Mouse (Mus musculus): ENCODE measurements around the gene Scarb2. TPM values are rescaled to one million over a fixed set of nuclear protein-coding genes. Genes with fewer than 3 reads are reported as not detected.
A peak's percentile ranks its signal among the peaks of the same experiment; 100 is the strongest.
"Not testable (repeated sequence)": the region's sequence is repeated elsewhere in the genome, so short reads cannot be mapped to it uniquely, and the experiment has no call there.

The Scarb2 gene
- polyA plus RNA-seq (2015; fragmentation: Nextera tagmentation; extraction: Ambion mirVana): 13.6 and 14.3 TPM in 2 replicates

DNA sequence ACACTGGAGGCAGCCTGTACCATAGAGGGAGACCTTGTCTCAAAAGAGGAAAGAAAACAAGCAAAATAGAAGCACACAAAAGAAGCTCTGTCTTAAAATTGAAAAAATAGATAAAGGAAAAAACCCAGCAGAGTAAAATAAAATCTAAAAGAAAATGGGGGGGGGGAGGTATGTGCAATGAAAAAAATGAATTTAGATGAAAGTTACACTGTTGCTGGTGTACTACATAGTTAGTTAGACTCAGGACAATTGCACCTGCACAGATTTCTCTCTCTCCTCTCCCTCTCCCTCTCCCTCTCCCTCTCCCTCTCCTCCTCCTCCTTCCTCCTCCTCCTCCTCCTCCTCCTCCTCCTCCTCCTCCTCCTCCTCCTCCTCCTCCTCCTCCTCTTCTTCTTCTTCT is at the start of gene Scarb2:
TSS of gene Scarb2 (minus strand) at position 101 of the 400 bp plus-strand sequence.
- peaks cover 21% of the 10 kb centered on the region for H3K4me1 ChIP-seq
- no peaks in the 10 kb centered on the region for H3K9me3 ChIP-seq
- no peaks in the 10 kb centered on the region for H3K27me3 ChIP-seq
- no peak for ATAC-seq (ENCODE audit: insufficient number of reproducible peaks, low FRiP score, low TSS enrichment, low read depth)
- peak within 1 kb of the TSS; percentile 98 for H3K27ac ChIP-seq
- H3K9ac ChIP-seq: no peak within 1 kb of the TSS; the same call in 1 of the 2 replicates
- H3K36me3 ChIP-seq: no peaks in the 10 kb centered on the region
- peak within 1 kb of the TSS; percentile 97 for H3K4me3 ChIP-seq
- peak within 1 kb of the TSS; percentile 72 for H3K4me2 ChIP-seq

- Histone ChIP-seq H3K36me3 (no peaks in the 10 kb centered on the region), H3K4me2 (no peak overlapping the region), H3K4me3 (no peak overlapping the region), H3K27ac (no peak overlapping the region), H3K9me3 (no peaks in the 10 kb centered on the region), H3K27me3 (no peaks in the 10 kb centered on the region), H3K4me1 (peaks cover 3% of the 10 kb centered on the region; the same call in 1 of the 2 replicates), H3K9ac (no peak overlapping the region)
- ATAC-seq (ENCODE audit: insufficient number of reproducible peaks, low FRiP score, low TSS enrichment, low read depth): no peak
- 73% methylated on average over 1 of the region's 1 CpGs for WGBS
Measured at GRCm38 (mm10) chr5:92555905-92556304, 49.3 kb upstream of the Scarb2 start.

GRCm38 (mm10) chr5:92554891-92555511 is 48.4 kb upstream of the Scarb2 start, which contains the start of gene Fam47e:
Gene Fam47e, plus strand, starts transcription at chr5:92555069.
- ATAC-seq (ENCODE audit: insufficient number of reproducible peaks, low FRiP score, low TSS enrichment, low read depth): no peak; the same call in 1 of the 2 replicates

GRCm38 (mm10) chr5:92554443-92554842 is 47.8 kb upstream of the Scarb2 start:
- 68% methylated on average over 4 of the region's 4 CpGs for WGBS
- Histone ChIP-seq H3K36me3 (no peaks in the 10 kb centered on the region), H3K27ac (no peak overlapping the region)

More at GRCm38 (mm10) chr5:92554891-92555511, 48.4 kb upstream of the Scarb2 start, which contains the start of gene Fam47e:
- H3K27me3 ChIP-seq: no peaks in the 10 kb centered on the region
- H3K4me1 ChIP-seq: no peaks in the 10 kb centered on the region; the same call in 1 of the 2 replicates
- H3K27ac ChIP-seq: no peak within 1 kb of the TSS
- WGBS: 75% methylated on average over 16 of the region's 16 CpGs
- no peak within 1 kb of the TSS for H3K4me2 ChIP-seq
- no peaks in the 10 kb centered on the region for H3K36me3 ChIP-seq
- no peaks in the 10 kb centered on the region for H3K9me3 ChIP-seq
- no peak within 1 kb of the TSS for H3K9ac ChIP-seq
- no peak within 1 kb of the TSS for H3K4me3 ChIP-seq

GRCm38 (mm10) chr5:92553939-92554338 is 47.3 kb upstream of the Scarb2 start:
- H3K4me2 ChIP-seq: no peak overlapping the region
- 73% methylated on average over 3 of the region's 3 CpGs for WGBS
- ATAC-seq (ENCODE audit: insufficient number of reproducible peaks, low FRiP score, low TSS enrichment, low read depth): no peak

More at GRCm38 (mm10) chr5:92554443-92554842, 47.8 kb upstream of the Scarb2 start:
- ATAC-seq (ENCODE audit: insufficient number of reproducible peaks, low FRiP score, low TSS enrichment, low read depth): no peak
- H3K9ac ChIP-seq: no peak overlapping the region
- no peaks in the 10 kb centered on the region for H3K27me3 ChIP-seq
- H3K9me3 ChIP-seq: no peaks in the 10 kb centered on the region
- H3K4me3 ChIP-seq: no peak overlapping the region
- H3K4me2 ChIP-seq: no peak overlapping the region
- no peaks in the 10 kb centered on the region; the same call in 1 of the 2 replicates for H3K4me1 ChIP-seq

GRCm38 (mm10) chr5:92552611-92553010 is 46.0 kb upstream of the Scarb2 start:
- no peak for ATAC-seq (ENCODE audit: insufficient number of reproducible peaks, low FRiP score, low TSS enrichment, low read depth)
- Histone ChIP-seq H3K9me3 (no peaks in the 10 kb centered on the region), H3K27ac (no peak overlapping the region), H3K4me3 (no peak overlapping the region), H3K27me3 (no peaks in the 10 kb centered on the region), H3K36me3 (no peaks in the 10 kb centered on the region), H3K4me2 (no peak overlapping the region), H3K9ac (no peak overlapping the region), H3K4me1 (no peaks in the 10 kb centered on the region; the same call in 1 of the 2 replicates)
- WGBS: 91% methylated on average over 2 of the region's 2 CpGs

More at GRCm38 (mm10) chr5:92553939-92554338, 47.3 kb upstream of the Scarb2 start:
- no peak overlapping the region for H3K27ac ChIP-seq
- H3K36me3 ChIP-seq: no peaks in the 10 kb centered on the region
- no peak overlapping the region for H3K4me3 ChIP-seq
- H3K27me3 ChIP-seq: no peaks in the 10 kb centered on the region
- no peaks in the 10 kb centered on the region for H3K9me3 ChIP-seq
- H3K9ac ChIP-seq: no peak overlapping the region
- H3K4me1 ChIP-seq: no peaks in the 10 kb centered on the region; the same call in 1 of the 2 replicates

DNA sequence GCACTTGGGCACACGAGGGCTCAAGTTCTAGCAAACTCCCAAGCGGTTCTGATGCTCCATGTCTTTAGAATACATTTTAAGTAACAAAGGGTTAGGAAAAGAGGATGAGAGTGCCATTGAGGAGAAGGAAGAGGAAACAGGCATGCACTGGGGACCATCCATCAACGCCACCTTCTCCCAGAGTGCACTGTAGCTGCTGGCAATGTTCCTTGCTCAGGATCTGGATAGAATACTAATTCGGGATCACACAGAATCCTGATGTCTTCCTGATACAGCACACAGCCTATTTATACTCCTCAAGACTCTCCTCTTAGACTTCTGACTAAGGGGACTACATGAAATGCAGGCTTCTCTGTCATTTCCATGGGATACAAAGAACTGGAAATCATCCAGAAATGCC is 33.1 kb upstream of the Scarb2 start:
- Histone ChIP-seq H3K36me3 (no peaks in the 10 kb centered on the region), H3K4me2 (no peak overlapping the region), H3K27ac (no peak overlapping the region), H3K4me3 (no peak overlapping the region), H3K9me3 (no peaks in the 10 kb centered on the region), H3K4me1 (no peaks in the 10 kb centered on the region), H3K9ac (no peak overlapping the region), H3K27me3 (no peaks in the 10 kb centered on the region)
- no peak for ATAC-seq (ENCODE audit: insufficient number of reproducible peaks, low FRiP score, low TSS enrichment, low read depth)
- WGBS: 78% methylated on average over 4 of the region's 4 CpGs

- no peak overlapping the region for H3K4me2 ChIP-seq
- H3K9ac ChIP-seq: no peak overlapping the region
- H3K4me1 ChIP-seq: no peaks in the 10 kb centered on the region
- 67% methylated on average over 6 of the region's 6 CpGs for WGBS
- H3K27ac ChIP-seq: no peak overlapping the region
- no peaks in the 10 kb centered on the region for H3K9me3 ChIP-seq
- ATAC-seq (ENCODE audit: insufficient number of reproducible peaks, low FRiP score, low TSS enrichment, low read depth): no peak
- no peaks in the 10 kb centered on the region for H3K36me3 ChIP-seq
- H3K4me3 ChIP-seq: no peak overlapping the region
- no peaks in the 10 kb centered on the region for H3K27me3 ChIP-seq
Measured at GRCm38 (mm10) chr5:92524821-92525258, 18.2 kb upstream of the Scarb2 start.

- not testable (repeated sequence) for H3K4me1 ChIP-seq; H3K9me3 ChIP-seq; H3K9ac ChIP-seq; H3K27me3 ChIP-seq; H3K4me2 ChIP-seq; H3K27ac ChIP-seq; ATAC-seq (ENCODE audit: insufficient number of reproducible peaks, low FRiP score, low TSS enrichment, low read depth); H3K36me3 ChIP-seq; H3K4me3 ChIP-seq
- WGBS: 71% methylated on average over 2 of the region's 2 CpGs
Measured at GRCm38 (mm10) chr5:92521131-92521530, 14.5 kb upstream of the Scarb2 start.

DNA sequence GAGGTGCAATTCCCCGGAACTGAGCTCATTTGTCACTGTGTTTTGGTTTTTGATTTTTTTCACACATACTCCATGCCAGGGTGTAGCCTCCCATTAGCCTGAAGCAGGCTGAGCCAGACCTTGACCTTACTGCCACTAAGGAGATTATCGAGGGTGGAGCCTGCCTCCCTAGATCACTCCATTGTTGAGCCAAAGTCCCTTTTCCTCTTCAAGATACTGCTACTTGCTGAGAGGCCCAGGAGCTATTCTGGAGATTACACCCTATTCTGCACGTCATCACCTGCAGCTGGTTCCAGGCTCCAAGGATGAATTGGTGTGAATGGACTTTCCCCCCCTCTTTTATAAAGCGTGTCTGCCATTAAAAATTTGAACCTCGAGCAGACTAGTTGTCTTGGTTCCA is 5.4 kb upstream of the Scarb2 start:
- Histone ChIP-seq H3K4me2 (no peak overlapping the region), H3K9ac (no peak overlapping the region), H3K27ac (no peak overlapping the region), H3K4me1 (no peaks in the 10 kb centered on the region), H3K36me3 (no peaks in the 10 kb centered on the region), H3K4me3 (no peak overlapping the region), H3K9me3 (no peaks in the 10 kb centered on the region), H3K27me3 (no peaks in the 10 kb centered on the region)
- 93% methylated on average over 5 of the region's 5 CpGs for WGBS
- ATAC-seq (ENCODE audit: insufficient number of reproducible peaks, low FRiP score, low TSS enrichment, low read depth): no peak

- no peak for ATAC-seq (ENCODE audit: insufficient number of reproducible peaks, low FRiP score, low TSS enrichment, low read depth)
- Histone ChIP-seq H3K4me3 (no peak overlapping the region), H3K9ac (no peak overlapping the region), H3K27ac (no peak overlapping the region), H3K9me3 (no peaks in the 10 kb centered on the region), H3K36me3 (no peaks in the 10 kb centered on the region), H3K4me1 (peaks cover 1% of the 10 kb centered on the region), H3K27me3 (no peaks in the 10 kb centered on the region), H3K4me2 (no peak overlapping the region)
Measured at GRCm38 (mm10) chr5:92511256-92511655, 4.6 kb upstream of the Scarb2 start.

DNA sequence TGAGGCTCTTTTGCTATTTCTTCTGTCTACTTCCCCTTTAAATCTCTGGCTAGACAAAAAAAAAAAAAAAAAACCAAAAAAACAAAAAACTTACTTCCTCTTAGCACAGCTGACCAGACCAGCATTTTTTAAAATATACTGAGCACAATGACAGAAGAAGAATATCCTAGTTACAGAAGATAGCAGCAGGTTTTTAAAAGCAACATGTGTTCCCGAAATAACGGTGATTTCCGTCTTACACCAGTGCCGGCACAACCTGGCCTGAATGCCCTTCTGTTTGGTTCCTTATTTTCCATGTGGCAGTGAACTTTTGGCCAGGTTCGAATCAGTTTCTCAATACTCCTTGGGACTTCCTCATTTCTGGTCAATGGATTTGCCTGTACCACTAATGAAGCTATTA is 2.2 kb upstream of the Scarb2 start:
- Histone ChIP-seq H3K9me3 (no peaks in the 10 kb centered on the region), H3K27me3 (no peaks in the 10 kb centered on the region), H3K9ac (no peak overlapping the region), H3K4me3 (no peak overlapping the region), H3K4me1 (peaks cover 14% of the 10 kb centered on the region), H3K36me3 (no peaks in the 10 kb centered on the region), H3K4me2 (no peak overlapping the region), H3K27ac (no peak overlapping the region)
- ATAC-seq (ENCODE audit: insufficient number of reproducible peaks, low FRiP score, low TSS enrichment, low read depth): no peak
- WGBS: 85% methylated on average over 5 of the region's 5 CpGs
